Mouse (Mus musculus) testis, adult 2 months (tissue): ENCODE results near the gene Tmem254a.
"Not testable (repeated sequence)": the region's sequence is repeated elsewhere in the genome, so short reads cannot be mapped to it uniquely, and the experiment has no call there.

ENCODE experiments used
- CTCF ChIP-seq: fragments of 200-500 bp; IDR thresholded peaks from 2 replicates; pipeline ENCODE4 v1.5.1; 2012; ENCODE audit warnings: low read depth, mild to moderate bottlenecking, inconsistent platforms, low read length, moderate library complexity; ENCODE audit not compliant: control insufficient read depth, insufficient read depth, insufficient replicate concordance
- POLR2A ChIP-seq: fragments of 200-500 bp; IDR thresholded peaks from 2 replicates; pipeline ENCODE4 v1.6.1; 2012; ENCODE audit warnings: low read depth, mild to moderate bottlenecking, inconsistent platforms, low read length, moderate library complexity; ENCODE audit not compliant: control insufficient read depth

- TF ChIP-seq POLR2A, CTCF: not testable (repeated sequence)
Observed at GRCm38 (mm10) chr14:25927562-25927881, at the start of gene Tmem254a.
